Mouse (Mus musculus): ENCODE measurements around the gene Sirt3. TPM values are rescaled to one million over a fixed set of nuclear protein-coding genes. Genes with fewer than 3 reads are reported as not detected.

Gene Sirt3
- 114 and 117 TPM in 2 replicates for polyA plus RNA-seq (2021; fragmentation: Nextera tagmentation)
- long read RNA-seq, experiment 1, transcript Sirt3-201 (7 exons, 1,461 nt) = minor isoform, 7 of 197 reads
- long read RNA-seq, experiment 1, transcript Sirt3-202 (7 exons, 1,416 nt) = major isoform, 139 of 197 reads
- long read RNA-seq, experiment 1, partial matches to known transcripts = 14 of 197 reads
- long read RNA-seq, experiment 1, other reads (novel, unspliced or antisense) = 37 of 197 reads
- long read RNA-seq, experiment 2, transcript Sirt3-202 (7 exons, 1,416 nt) = major isoform, 231 of 311 reads
- long read RNA-seq, experiment 2, transcript Sirt3-201 (7 exons, 1,461 nt) = minor isoform, 15 of 311 reads
- long read RNA-seq, experiment 2, partial matches to known transcripts = 10 of 311 reads
- long read RNA-seq, experiment 2, other reads (novel, unspliced or antisense) = 53 of 311 reads

DNA sequence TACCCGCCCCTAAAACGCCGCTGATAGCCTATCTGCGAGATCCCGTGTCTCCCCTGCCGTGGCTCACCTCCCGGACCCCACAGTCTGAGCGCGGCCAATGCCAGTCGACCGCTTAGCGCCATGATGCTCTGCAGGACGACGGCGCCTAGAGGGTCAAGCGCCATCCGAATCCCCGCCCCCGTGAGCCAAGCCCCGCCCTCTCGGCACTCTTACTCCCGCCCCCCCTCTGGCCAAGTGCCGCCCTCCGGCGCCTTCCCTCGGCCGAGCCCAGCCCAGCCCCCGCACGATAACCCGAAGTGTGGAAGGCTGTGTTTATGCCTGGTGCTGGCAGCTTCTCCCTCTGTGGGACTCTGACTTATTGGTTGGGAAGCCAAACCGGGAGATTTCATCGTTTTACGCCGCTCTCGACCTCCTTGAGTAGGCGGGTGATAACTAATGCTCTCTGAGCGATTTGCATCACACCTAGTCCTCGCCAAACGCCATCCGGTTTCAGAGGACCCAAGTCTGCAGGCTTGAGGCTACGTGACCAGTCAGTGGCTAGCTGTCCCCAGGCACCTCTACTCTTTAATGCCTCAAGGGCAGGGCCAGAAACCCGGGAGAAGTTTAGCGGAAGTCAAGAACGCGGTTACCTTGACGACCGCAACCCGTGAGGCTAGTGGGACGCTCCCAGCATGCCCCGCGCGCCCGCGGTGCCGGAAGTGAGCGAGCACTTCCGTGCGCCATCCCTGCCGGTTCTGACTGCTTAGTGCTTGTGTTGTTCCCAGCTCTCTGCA, at the start of gene Sirt3, which contains the start of gene Psmd13:
Gene Sirt3 (minus strand): TSS at position 614 of the 773 bp plus-strand sequence.
Gene Psmd13 (plus strand): TSS at position 273 of the 773 bp plus-strand sequence.

DNA sequence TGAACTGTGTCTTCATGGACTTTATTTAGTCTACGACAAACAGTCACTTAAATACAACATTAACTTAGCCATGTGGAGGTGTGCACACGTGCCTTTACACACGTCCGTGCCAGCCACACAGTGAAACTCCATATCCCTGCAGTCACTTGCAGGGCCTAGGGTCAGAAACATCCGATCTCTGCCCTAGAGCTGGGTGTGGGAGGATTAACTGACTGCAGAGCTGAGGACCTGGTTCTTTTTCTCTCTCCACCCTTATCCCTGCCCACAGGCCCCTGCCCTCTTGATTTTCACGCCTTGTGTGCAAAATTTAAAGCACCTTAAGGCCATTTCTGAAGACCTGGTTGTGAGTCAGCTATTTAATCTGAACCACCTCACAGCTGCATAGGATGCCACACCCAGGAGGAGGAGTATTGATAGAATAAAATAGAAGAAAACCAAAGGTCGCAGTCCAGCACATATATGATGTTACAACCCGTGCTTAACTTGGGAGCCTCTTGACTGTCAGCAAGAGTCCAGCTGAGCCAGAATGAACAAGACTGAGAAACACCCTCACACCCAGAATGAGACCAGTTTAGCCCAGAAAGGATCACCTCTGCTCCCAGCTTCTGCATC, 38.4 kb upstream of the Sirt3 start, which contains the start of gene Nlrp6:
Gene Nlrp6 (plus strand): TSS at position 485 of the 612 bp plus-strand sequence.

DNA sequence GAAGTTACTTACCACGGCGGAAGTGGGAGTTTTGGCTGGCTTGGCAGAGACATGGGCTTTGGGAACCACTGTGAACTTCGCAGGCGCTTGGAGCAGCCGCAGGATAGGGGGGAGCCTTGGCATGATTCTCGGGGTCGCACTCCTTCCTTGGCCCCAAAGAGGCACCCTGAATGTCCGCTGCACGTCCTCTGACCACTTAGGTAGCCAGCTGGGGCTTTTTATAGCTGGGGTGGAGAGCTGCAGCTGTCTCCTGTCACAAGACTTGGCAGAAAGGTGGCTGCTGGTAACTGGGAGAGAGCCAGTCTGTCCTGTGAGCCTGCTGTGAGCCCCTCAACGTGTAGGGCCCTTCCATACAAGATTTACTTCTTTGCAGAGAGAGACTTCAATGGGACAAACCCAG, 18.1 kb upstream of the Sirt3 start, which contains the start of gene Cox8b:
Gene Cox8b (minus strand): TSS at position 227 of the 400 bp plus-strand sequence.

DNA sequence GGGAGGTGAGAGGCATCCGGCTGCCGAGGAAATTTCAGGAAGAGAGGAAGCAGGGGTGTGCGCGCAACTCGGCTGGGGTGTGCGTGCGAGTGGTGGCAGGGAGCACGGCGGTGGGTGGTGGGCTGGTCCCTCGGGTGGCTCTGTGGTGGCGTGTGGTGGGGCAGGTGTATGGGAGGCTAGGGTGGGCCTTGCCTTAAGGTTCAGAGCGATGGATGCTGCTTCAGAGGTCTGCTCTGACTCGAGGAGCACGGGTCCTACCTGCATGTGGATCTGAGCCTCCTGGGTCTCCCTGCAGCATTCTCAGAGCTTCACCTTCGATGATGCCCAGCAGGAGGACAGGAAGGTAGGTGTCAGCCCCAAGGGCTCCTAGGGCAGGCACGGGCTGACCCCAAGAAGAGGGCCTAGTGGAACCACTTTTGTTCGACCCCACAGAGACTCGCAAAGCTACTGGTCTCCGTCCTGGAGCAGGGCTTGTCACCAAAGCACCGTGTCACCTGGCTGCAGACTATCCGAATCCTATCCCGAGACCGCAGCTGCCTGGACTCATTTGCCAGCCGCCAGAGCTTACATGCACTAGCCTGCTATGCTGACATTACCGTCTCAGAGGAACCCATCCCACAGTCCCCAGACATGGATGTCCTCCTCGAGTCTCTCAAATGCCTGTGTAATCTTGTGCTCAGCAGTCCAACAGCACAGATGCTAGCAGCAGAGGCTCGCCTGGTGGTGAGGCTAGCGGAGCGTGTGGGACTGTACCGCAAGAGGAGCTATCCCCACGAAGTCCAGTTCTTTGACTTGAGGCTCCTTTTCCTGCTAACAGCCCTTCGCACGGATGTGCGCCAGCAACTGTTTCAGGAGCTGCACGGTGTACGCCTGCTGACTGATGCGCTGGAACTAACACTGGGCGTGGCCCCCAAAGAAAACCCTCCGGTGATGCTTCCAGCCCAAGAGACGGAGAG, 24.3 kb downstream of the Sirt3 start, which contains the start of gene Bet1l:
Gene Bet1l (minus strand): TSS at position 28 of the 956 bp plus-strand sequence.

DNA sequence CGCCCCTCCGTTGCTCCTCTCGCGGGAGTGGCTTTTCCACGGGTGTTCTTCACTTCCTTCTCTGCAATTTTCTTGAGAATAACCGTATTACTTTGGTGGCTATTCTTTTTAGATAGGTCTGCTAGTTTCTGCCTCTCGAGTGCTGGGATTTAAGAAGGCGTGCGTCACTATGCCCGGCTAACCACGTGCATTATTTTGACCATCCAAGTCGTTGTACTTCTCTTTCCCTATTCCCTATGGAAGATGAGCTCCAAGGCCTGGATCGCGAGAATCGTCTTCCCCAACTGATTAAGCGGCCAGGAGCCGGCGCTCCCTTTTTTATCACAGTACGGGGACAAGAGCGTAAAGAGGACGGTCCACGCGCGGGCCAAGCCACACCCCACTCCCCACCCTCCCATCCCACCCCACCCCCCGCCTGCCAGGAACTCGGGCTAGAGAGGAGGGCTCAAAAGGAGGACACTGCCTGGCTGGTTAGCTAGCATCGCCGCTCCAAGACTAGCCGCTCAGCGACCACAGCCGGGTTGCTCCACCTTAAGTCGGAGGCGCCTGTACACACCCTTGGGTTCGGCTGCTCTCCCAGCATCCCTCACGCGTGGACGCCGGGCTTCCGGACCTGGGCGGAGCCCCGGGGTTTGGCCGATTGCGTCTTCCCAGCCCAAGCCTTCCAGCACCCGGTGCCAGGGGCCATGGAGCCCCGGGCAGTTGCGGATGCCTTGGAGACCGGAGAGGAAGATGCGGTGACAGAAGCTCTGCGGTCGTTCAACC, 25.1 kb downstream of the Sirt3 start, which contains the start of gene Ric8a:
Gene Ric8a (plus strand): TSS at position 173 of the 765 bp plus-strand sequence.

DNA sequence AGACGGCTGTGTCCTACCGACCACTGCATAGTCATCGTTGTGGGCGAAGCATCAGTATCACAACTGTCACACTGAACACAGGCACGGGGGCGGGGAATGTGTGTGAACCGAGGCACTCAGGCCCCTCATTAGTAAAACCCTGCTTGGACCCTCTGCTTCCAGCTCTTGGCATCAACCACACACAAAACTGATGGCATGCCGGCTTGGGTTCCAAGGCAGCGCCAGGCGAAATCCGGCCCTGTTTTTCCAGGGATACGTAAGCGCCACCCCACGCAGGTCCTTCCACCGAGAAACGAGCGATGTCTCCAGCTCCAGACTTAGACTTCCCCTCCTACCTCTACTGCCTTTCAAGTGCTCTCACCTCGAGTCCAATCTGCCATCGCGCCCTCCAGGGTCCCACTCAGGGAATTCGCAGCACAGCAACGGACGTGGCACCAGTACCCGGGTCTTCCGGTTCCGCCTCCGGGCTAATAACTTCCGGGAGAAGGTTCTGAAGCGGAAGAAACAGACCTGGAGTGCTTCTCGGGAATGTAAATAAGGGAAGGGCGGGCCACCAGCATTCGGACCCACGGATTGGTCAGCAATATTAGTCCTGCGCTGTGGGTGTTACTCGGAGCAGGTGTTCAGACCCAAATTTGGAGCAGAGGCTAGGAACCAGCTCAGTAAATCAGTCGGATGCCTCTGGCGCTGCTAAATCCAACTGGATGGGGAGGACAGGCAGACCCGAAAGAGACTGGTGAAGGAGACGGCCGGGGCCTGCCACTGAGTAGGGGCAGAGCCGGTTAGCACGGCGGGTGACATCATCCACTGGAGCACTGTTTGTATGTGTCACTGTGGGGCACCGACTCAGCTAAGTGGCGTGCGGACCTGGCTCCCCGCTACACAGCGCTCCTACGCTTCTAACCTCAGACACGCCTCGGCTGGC, 26.0 kb downstream of the Sirt3 start, which contains the start of gene Gm45785:
Gene Gm45785 (minus strand): TSS at position 472 of the 925 bp plus-strand sequence.

DNA sequence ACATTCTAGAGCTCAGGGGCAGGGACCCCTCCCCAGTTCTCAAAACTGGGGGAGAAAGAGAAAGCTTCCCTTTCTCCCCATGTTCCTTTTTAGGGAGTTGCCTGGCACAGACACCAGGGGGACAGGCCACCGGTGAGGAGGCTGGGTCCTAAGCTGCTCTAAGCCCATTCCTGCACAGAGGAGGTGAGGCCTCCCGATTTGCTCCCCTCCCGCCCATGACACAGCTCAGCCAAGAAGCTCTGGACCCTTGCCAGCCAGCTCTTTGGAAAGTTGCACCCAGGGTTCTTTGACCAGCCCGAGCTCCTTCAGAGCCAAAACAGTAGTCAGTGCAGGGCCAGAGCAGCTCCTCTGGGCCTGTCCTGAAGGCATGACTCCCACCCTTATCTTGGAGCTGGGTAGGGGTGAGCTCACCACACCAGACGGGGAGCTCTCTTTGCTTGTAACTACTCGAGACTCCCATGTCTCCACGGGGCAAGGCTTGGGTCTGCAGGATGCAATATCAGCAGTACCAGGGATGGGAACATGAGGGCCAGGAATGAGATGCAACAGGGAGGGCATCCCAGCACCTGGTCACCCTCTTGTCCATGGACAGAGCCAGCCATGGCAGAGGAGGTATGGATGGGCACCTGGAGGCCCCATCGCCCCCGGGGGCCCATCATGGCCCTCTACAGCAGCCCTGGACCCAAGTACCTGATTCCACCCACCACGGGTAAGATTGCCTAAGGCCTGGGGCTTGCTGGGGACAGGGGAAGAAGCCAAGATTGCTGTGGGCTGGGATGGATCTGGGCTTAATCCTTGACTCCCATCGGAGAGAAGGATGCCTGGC, 34.1 kb downstream of the Sirt3 start, which contains the start of gene Odf3:
Gene Odf3 (plus strand): TSS at position 51 of the 826 bp plus-strand sequence.

DNA sequence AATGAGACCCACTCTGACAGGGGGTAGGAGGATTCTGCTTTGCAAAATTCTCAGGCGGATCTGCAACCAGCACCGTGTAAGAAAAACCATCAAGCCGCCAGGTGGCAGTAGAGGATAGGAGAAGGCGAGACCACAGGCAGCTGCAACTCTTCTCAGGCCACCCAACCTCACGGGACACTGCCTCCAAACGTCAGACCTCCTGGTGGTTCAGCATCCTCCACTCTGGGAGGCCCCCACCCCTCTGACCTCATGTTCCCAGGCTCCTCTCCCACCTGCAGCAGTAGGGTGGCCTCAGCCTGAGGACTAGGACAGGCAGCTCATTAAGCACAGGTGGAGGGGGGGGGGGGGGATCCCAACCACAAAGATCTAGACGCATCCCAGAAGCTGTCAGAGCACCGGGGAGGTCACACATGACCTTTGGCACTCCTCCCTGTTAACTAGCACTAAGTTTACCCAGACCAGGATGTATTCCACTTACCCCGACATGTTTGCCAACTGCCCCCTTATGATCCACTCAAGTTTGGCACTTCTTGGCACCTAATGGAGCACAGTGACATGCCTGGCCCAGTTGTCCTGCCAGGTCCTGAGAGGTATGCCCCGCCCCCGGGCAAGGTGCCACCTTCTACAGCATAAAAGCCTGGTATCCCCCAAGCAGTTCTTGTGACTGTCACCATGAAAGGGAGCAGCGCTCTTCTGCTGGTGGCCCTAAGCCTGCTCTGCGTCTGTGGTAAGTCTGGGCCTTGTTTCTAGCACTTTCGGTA, 37.0 kb downstream of the Sirt3 start, which contains the start of gene Scgb1c1:
Gene Scgb1c1 (plus strand): TSS at position 643 of the 761 bp plus-strand sequence.

DNA sequence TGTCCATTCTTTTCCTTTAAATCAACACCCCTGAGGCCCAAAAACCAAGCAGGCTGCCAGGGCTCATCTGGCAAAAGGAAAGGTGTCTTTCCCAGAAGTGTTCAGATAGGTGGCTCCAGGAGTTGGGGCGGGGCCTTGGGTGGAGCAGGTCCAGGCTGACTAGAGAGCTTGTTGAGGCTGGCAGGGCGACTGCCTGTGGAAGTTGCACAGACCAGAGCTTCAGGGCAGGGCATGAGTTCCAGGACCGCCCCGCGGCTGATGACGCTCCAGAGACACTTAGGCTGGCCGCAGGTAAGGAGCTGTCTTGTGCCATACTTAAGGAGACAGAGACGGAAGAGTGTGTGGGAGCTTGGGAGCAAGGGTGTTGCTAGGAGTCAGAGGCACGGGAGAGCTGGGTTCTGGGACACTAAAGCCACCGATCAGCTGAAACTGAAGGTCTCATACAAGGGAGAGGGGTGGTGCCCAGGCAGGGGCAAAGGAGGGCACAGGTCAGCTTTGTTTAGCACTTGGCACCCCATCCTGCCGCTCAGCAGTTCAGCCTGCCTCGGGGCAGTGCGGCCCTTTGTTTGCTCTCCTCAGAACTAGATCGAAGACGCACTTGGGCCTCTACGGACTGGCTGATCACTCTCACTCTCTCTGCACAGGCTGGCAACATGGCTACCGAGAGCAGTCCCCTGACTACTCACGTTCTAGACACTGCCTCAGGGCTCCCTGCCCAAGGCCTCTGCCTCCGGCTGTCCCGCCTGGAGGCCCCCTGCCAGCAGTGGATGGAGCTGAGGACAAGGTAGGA, 46.9 kb downstream of the Sirt3 start, which contains the start of gene Urah:
Gene Urah (plus strand): TSS at position 51 of the 790 bp plus-strand sequence.

DNA sequence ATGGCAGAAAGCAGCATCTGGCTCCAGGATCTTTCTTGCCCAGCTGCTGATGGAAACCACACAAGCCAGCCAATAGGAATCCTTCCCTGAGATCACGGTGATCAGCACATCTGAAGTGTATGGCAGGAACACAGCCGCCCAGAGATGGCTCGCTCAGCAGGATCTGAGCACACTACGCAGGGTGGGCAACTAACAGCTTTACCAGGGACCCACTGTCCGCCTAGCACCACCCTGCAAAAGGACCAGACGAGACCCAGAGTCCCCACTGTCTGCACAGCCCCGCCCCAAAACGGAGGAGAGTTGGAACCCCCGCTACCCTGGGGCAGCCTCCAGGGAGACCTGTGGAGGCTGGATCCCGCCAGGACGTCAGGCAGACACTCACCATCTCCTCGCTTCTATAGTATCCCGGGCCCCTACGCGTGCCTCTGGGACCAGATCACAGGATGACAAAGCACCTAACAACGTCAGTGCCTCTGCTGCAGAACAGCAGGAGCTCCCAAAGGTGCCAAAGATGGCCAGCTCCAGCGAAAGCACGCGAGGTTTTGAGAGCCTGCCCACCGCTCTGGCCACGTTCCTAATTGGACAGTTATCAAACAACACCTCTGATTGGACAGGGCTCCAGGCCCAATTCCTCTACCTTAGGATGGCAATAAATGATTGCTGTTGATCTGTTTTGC, 60.3 kb downstream of the Sirt3 start, which contains the start of gene Zfp941:
Gene Zfp941 (minus strand): TSS at position 526 of the 677 bp plus-strand sequence.

Other genes with a start within 250 kb of the Sirt3 start
- gene Olfr53, start 235.9 kb downstream of the Sirt3 start, polyA plus RNA-seq (2021; fragmentation: Nextera tagmentation) = 0.10 and 0.18 TPM in 2 replicates
- gene Olfr539, start 222.4 kb downstream of the Sirt3 start, polyA plus RNA-seq (2021; fragmentation: Nextera tagmentation) = 0.18 and 0.30 TPM in 2 replicates
- gene Olfr45, start 200.4 kb downstream of the Sirt3 start, polyA plus RNA-seq (2021; fragmentation: Nextera tagmentation) = not detected in 2 replicates
- not detected in 2 replicates for gene Olfr541, start 185.0 kb downstream of the Sirt3 start, polyA plus RNA-seq (2021; fragmentation: Nextera tagmentation)
- gene Cyp2e1, start 118.6 kb downstream of the Sirt3 start, polyA plus RNA-seq (2021; fragmentation: Nextera tagmentation) = 0.65 and 1.8 TPM in 2 replicates
- 0.24 and 0.28 TPM in 2 replicates for gene Syce1, start 94.5 kb downstream of the Sirt3 start, polyA plus RNA-seq (2021; fragmentation: Nextera tagmentation)
- 7.7 and 10.6 TPM in 2 replicates for gene Zfp941, start 60.1 kb downstream of the Sirt3 start, polyA plus RNA-seq (2021; fragmentation: Nextera tagmentation)
- gene Urah, start 47.3 kb downstream of the Sirt3 start, polyA plus RNA-seq (2021; fragmentation: Nextera tagmentation) = 2.4 and 3.5 TPM in 2 replicates
- 0.82 TPM in 1 of 2 replicates, not detected in the other for gene Scgb1c1, start 36.8 kb downstream of the Sirt3 start, polyA plus RNA-seq (2021; fragmentation: Nextera tagmentation)
- gene Odf3, start 34.5 kb downstream of the Sirt3 start, polyA plus RNA-seq (2021; fragmentation: Nextera tagmentation) = not detected in 2 replicates
- gene Gm45785, start 26.0 kb downstream of the Sirt3 start, polyA plus RNA-seq (2021; fragmentation: Nextera tagmentation) = 3.0 TPM in 1 of 2 replicates, not detected in the other
- gene Ric8a, start 25.4 kb downstream of the Sirt3 start, polyA plus RNA-seq (2021; fragmentation: Nextera tagmentation) = 52.9 and 59.6 TPM in 2 replicates
- gene Bet1l, start 24.7 kb downstream of the Sirt3 start, polyA plus RNA-seq (2021; fragmentation: Nextera tagmentation) = 72.6 and 88.5 TPM in 2 replicates
- gene Psmd13, start 341 bp downstream of the Sirt3 start, polyA plus RNA-seq (2021; fragmentation: Nextera tagmentation) = 96.9 and 105 TPM in 2 replicates
- 2.6 and 126 TPM in 2 replicates for gene Cox8b, start 18.1 kb upstream of the Sirt3 start, polyA plus RNA-seq (2021; fragmentation: Nextera tagmentation)
- 0.16 and 0.31 TPM in 2 replicates for gene Nlrp6, start 38.6 kb upstream of the Sirt3 start, polyA plus RNA-seq (2021; fragmentation: Nextera tagmentation)
- gene Pgghg, start 59.1 kb upstream of the Sirt3 start, polyA plus RNA-seq (2021; fragmentation: Nextera tagmentation) = 1.6 and 2.2 TPM in 2 replicates
- gene Ifitm5, start 68.0 kb upstream of the Sirt3 start, polyA plus RNA-seq (2021; fragmentation: Nextera tagmentation) = not detected in 2 replicates
- gene Gm45717, start 73.6 kb upstream of the Sirt3 start, polyA plus RNA-seq (2021; fragmentation: Nextera tagmentation) = not detected in 2 replicates
- gene Ifitm2, start 73.7 kb upstream of the Sirt3 start, polyA plus RNA-seq (2021; fragmentation: Nextera tagmentation) = 51.2 and 53.5 TPM in 2 replicates
- 4.4 and 5.5 TPM in 2 replicates for gene Ifitm1, start 84.9 kb upstream of the Sirt3 start, polyA plus RNA-seq (2021; fragmentation: Nextera tagmentation)
- 59.4 and 78.8 TPM in 2 replicates for gene Ifitm3, start 128.5 kb upstream of the Sirt3 start, polyA plus RNA-seq (2021; fragmentation: Nextera tagmentation)
- 0.31 TPM in 1 of 2 replicates, not detected in the other for gene Ifitm6, start 135.6 kb upstream of the Sirt3 start, polyA plus RNA-seq (2021; fragmentation: Nextera tagmentation)
- not detected in 2 replicates for gene Gm17387, start 146.8 kb upstream of the Sirt3 start, polyA plus RNA-seq (2021; fragmentation: Nextera tagmentation)
- gene B4galnt4, start 178.8 kb upstream of the Sirt3 start, polyA plus RNA-seq (2021; fragmentation: Nextera tagmentation) = 16.5 and 19.8 TPM in 2 replicates
- 0.25 and 0.46 TPM in 2 replicates for gene Pkp3, start 195.9 kb upstream of the Sirt3 start, polyA plus RNA-seq (2021; fragmentation: Nextera tagmentation)
- 1.5 and 1.6 TPM in 2 replicates for gene Sigirr, start 218.3 kb upstream of the Sirt3 start, polyA plus RNA-seq (2021; fragmentation: Nextera tagmentation)
- 0.04 TPM in 1 of 2 replicates, not detected in the other for gene Ano9, start 235.5 kb upstream of the Sirt3 start, polyA plus RNA-seq (2021; fragmentation: Nextera tagmentation)
- 38.2 and 41.7 TPM in 2 replicates for gene Ptdss2, start 240.1 kb upstream of the Sirt3 start, polyA plus RNA-seq (2021; fragmentation: Nextera tagmentation)

Measured in layer of hippocampus, adult 6 months (tissue).